Mouse (Mus musculus) right cerebral cortex, postnatal 36 days (tissue): ENCODE data around the gene Spcs1.

Experiments
- DNase-seq, 2 experiments: peaks; one replicate each; pipeline ENCODE4 v3.0.0; 2022; ENCODE audit warnings: low spot score in 2 of 2, mixed read lengths in 1 of 2

The Spcs1 gene

DNA sequence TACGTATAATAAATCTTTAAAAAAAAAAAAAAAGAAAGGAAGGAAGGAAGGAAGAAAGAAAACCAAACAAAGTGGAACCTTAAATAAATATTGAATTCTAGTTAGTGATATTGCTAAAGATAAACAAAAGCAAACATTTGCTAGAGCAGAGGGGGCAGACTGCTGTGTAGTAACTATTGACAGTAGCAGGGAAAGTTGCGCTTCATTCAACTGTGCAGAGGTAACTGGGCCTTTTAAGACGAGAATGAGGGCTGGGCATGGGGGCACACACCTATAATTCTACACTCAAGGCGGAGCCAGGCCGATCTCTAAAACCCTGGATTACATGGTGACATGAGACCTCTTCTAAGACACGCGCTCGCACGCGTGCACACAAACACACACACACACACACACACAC lies 51.5 kb downstream of the Spcs1 start:
- DNase-seq: no peak
